Mouse (Mus musculus) embryonic facial prominence, embryonic 13.5 days (tissue): ENCODE data around the gene Slc50a1. TPM values are rescaled to one million over a fixed set of nuclear protein-coding genes. Genes with fewer than 3 reads are reported as not detected.

Experiments
- ATAC-seq: fragments of 200-750 bp; cut with Nextera tagmentation; 2 replicates; pipeline ENCODE4 v1.8.0; 2017; ENCODE audit warnings: low read depth; ENCODE audit not compliant: insufficient number of reproducible peaks, insufficient read depth, low FRiP score, low TSS enrichment
- H3K27ac ChIP-seq: fragments of 300-500 bp; sonication (generic); 2 replicates; pipeline ENCODE4 v1.5.1; 2015; ENCODE audit warnings: moderate library complexity, mild to moderate bottlenecking, inconsistent platforms
- H3K27me3 ChIP-seq: fragments of 300-500 bp; sonication (generic); 2 replicates; pipeline ENCODE4 v1.6.1; 2015; ENCODE audit warnings: mild to moderate bottlenecking, inconsistent platforms
- H3K36me3 ChIP-seq: fragments of 300-500 bp; sonication (generic); 2 replicates; pipeline ENCODE4 v1.6.1; 2015; ENCODE audit warnings: mild to moderate bottlenecking, inconsistent platforms
- H3K4me1 ChIP-seq: fragments of 300-500 bp; sonication (generic); 2 replicates; pipeline ENCODE4 v1.6.1; 2015; ENCODE audit warnings: inconsistent platforms
- H3K4me2 ChIP-seq: fragments of 300-500 bp; sonication (generic); 2 replicates; pipeline ENCODE4 v1.6.1; 2015; ENCODE audit warnings: moderate library complexity, mild to moderate bottlenecking, inconsistent platforms
- H3K4me3 ChIP-seq: fragments of 300-500 bp; sonication (generic); 2 replicates; pipeline ENCODE4 v1.5.1; 2015; ENCODE audit warnings: mild to moderate bottlenecking, inconsistent platforms
- H3K9ac ChIP-seq: fragments of 300-500 bp; sonication (generic); 2 replicates; pipeline ENCODE4 v1.6.1; 2015; ENCODE audit warnings: mild to moderate bottlenecking, inconsistent platforms
- H3K9me3 ChIP-seq: fragments of 300-500 bp; sonication (generic); 2 replicates; pipeline ENCODE4 v1.6.1; 2016; ENCODE audit warnings: inconsistent platforms
- WGBS: fragments of 180-500 bp; shearing (Covaris S2); methylation state at CpG from one replicate; pipeline ENCODE4 v1.1.7; 2015; ENCODE audit warnings: mixed read lengths; 5-methylcytosine and 5-hydroxymethylcytosine counted together
- polyA plus RNA-seq: library from polyadenylated mRNA; unstranded; fragments of >200 nt; fragmentation: Nextera tagmentation; extraction: Ambion mirVana; gene quantifications from 2 replicates; pipeline ENCODE4 v1.2.1, GENCODE M21; 2015

Slc50a1 gene
- polyA plus RNA-seq, 1 experiment from 2014 or later: 67.4 TPM

DNA sequence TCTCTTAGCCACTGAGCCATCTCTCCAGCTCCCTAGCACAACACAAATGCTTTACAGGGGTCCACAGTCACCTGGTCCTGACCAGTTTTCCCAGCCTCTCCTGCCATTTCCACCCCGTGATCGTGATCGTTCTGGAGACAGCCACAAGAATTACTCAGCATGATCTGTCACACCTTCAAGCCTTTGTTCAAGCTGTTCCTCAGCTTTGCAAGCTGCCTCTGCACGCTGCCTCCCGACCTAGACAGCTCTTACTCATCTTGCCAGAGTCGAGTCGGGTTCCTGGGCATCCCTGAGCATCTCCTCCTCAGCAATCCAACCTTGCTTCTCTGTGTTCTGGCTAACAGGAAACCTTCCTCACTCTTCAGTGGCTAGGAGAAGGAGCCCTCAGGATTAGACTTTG, 11.3 kb downstream of the Slc50a1 start, which contains the start of gene Dpm3:
Dpm3 (plus strand) TSS at position 283 of the 400 bp plus-strand sequence.
- Histone ChIP-seq H3K27ac (no peak within 1 kb of the TSS), H3K4me2 (no peak within 1 kb of the TSS), H3K9me3 (no peaks in the 10 kb centered on the region), H3K4me1 (0 out of 2 replicates have a peak, but pooled peaks cover 3% of the 10 kb centered on the region), H3K9ac (no peak within 1 kb of the TSS), H3K36me3 (no peaks in the 10 kb centered on the region), H3K4me3 (no peak within 1 kb of the TSS), H3K27me3 (no peaks in the 10 kb centered on the region)
- WGBS: 57% methylated on average over 7 of the region's 7 CpGs
- no peak for ATAC-seq

DNA sequence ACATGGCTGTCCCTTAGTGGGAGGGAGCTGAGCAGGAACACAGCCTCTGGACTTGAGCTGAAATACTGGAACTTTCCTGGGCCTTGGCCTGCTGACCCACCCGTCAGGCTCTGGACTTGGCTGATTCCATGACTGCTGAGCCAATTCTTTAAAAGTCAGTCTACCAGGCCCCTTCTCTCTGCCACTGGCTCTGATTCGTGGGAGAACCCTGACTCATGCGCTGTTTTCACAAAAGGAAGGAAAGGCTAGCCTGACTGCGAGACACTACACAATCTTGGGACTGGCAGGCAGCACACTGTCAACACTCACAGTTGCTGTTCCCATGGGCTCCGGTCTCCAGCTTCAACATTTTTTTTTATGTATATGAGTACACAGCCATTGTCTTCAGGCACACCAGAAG, 14.2 kb downstream of the Slc50a1 start:
- Histone ChIP-seq H3K36me3 (no peaks in the 10 kb centered on the region), H3K4me3 (no peak overlapping the region), H3K27ac (no peak overlapping the region), H3K27me3 (peaks cover 8% of the 10 kb centered on the region; the same call in 1 of the 2 replicates), H3K9ac (no peak overlapping the region), H3K4me2 (no peak overlapping the region), H3K9me3 (no peaks in the 10 kb centered on the region), H3K4me1 (peaks cover 13% of the 10 kb centered on the region)
- no peak for ATAC-seq
- whole genome bisulfite sequencing: 77% methylated on average over 5 of the region's 5 CpGs

DNA sequence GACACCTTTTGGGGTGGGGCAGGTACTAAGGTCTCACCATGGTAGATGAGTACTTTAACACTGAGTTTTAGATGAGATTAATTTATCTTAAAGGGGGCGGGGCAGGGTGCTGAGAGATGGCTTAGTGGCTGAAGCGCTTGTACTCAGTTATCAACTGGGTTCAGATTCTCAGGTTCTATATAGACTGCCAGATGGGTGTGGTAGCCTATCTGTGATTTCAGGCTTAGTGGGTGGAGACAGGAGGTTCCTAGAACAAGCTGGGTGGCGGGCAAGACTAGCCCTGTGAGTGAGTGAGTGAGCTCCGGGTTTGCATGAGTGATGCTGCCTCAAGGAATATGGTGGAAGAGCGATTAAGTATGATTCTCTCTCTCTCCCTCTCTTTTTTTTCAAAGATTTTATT, 15.4 kb downstream of the Slc50a1 start:
- Histone ChIP-seq H3K9me3 (no peaks in the 10 kb centered on the region), H3K36me3 (no peaks in the 10 kb centered on the region), H3K27ac (no peak overlapping the region), H3K27me3 (peaks cover 8% of the 10 kb centered on the region; the same call in 1 of the 2 replicates), H3K9ac (no peak overlapping the region), H3K4me1 (peaks cover 20% of the 10 kb centered on the region), H3K4me3 (no peak overlapping the region), H3K4me2 (no peak overlapping the region)
- no peak for ATAC-seq
- WGBS: 88% methylated on average over 5 of the region's 5 CpGs

DNA sequence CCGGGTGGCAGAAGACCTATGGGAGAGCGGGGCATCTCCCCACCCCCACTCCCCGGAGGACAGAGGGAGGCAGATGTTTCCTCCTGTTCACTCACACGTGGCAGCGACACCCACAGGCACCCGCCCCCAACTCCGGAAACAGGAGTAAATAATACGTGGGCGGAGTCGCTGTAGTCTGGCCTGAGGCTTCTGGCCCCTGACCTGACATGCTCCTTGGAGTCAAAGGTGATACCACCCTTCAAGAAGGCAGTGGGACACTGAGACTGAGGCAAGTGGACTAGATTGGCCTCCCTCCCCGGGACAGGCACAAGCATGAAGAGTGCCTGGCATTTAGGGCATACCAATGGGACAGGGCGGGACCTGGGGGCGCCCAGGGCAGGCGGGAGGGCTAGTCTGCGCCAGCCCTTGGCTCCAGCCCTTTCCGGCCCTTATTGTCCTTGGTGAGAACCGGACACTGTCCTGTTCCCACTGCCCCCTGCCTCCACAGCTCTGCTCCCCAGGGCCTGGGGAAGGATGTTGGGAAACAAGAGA, 18.9 kb downstream of the Slc50a1 start:
- 2% methylated on average over 17 of the region's 17 CpGs for WGBS
- Histone ChIP-seq H3K27ac (no peak overlapping the region), H3K9me3 (no peaks in the 10 kb centered on the region), H3K4me1 (peaks cover 28% of the 10 kb centered on the region), H3K36me3 (peaks cover 20% of the 10 kb centered on the region), H3K4me3 (no peak overlapping the region), H3K4me2 (peak overlapping the region; percentile 46), H3K27me3 (peaks cover 8% of the 10 kb centered on the region; the same call in 1 of the 2 replicates), H3K9ac (peak overlapping the region; percentile 37; the same call in 1 of the 2 replicates)
- no peak for ATAC-seq

DNA sequence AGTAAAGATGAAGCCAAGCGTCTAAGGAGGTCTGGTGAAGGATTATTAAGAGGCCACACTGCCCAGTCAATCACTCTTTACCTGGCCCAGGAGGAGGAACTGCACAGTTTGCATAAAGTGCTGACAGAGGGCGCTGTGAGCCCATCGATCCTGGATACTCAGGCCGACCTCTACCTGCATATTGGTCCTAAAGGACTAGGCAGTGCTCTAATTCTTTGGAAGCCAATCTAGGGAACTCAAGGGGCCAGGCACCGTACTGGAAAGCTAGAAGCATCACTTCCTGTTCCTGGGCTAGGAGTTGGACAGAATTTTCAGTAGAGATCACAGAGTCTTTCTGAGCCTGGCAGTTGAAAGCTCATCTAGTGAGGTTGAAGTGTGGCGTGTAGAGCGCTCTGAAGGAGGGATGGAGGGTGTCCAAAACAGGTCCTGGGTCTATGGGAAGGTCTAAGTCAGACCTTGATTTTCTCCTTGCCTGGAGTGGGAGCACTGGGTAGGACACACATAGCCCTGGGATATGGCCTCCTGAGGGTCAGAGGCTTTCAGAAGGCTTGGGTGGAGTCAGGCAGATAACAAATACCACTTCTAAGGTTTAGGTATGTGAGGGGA, 19.8 kb downstream of the Slc50a1 start:
- no peaks in the 10 kb centered on the region for H3K9me3 ChIP-seq
- H3K36me3 ChIP-seq: peaks cover 20% of the 10 kb centered on the region
- H3K4me2 ChIP-seq: peak overlapping the region; percentile 46; the same call in 1 of the 2 replicates
- H3K27me3 ChIP-seq: peaks cover 8% of the 10 kb centered on the region; the same call in 1 of the 2 replicates
- no peak for ATAC-seq
- 16% methylated on average over 7 of the region's 7 CpGs for WGBS
- peaks cover 34% of the 10 kb centered on the region for H3K4me1 ChIP-seq
- no peak overlapping the region for H3K27ac ChIP-seq
- no peak overlapping the region for H3K9ac ChIP-seq
- no peak overlapping the region for H3K4me3 ChIP-seq

DNA sequence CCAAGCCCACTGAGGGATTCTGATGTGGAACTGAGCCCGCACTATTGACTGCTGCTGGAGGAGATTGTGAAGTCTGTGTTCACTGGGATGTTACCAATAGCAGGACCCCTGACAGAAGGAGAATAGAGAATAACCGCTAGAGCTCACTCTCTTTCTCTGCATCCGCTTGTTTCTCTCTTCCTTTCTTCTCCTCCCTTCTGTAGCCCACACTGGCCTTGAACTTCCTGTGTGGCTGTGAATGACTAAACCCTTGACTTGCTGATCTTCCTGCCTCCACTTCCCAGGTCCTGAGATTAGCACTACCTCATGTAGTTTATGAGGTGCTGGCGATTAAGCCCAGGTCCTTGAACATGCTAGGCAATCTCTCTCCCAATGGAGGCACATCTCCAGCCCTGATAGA, 22.9 kb downstream of the Slc50a1 start:
- Histone ChIP-seq H3K4me2 (peak overlapping the region; percentile 90), H3K4me3 (peak overlapping the region; percentile 83), H3K9me3 (no peaks in the 10 kb centered on the region), H3K4me1 (peaks cover 59% of the 10 kb centered on the region), H3K9ac (peak overlapping the region; percentile 90), H3K27me3 (peaks cover 10% of the 10 kb centered on the region; the same call in 1 of the 2 replicates), H3K27ac (no peak overlapping the region), H3K36me3 (peaks cover 20% of the 10 kb centered on the region)
- WGBS: 90% methylated on average over 4 of the region's 4 CpGs
- ATAC-seq: no peak

DNA sequence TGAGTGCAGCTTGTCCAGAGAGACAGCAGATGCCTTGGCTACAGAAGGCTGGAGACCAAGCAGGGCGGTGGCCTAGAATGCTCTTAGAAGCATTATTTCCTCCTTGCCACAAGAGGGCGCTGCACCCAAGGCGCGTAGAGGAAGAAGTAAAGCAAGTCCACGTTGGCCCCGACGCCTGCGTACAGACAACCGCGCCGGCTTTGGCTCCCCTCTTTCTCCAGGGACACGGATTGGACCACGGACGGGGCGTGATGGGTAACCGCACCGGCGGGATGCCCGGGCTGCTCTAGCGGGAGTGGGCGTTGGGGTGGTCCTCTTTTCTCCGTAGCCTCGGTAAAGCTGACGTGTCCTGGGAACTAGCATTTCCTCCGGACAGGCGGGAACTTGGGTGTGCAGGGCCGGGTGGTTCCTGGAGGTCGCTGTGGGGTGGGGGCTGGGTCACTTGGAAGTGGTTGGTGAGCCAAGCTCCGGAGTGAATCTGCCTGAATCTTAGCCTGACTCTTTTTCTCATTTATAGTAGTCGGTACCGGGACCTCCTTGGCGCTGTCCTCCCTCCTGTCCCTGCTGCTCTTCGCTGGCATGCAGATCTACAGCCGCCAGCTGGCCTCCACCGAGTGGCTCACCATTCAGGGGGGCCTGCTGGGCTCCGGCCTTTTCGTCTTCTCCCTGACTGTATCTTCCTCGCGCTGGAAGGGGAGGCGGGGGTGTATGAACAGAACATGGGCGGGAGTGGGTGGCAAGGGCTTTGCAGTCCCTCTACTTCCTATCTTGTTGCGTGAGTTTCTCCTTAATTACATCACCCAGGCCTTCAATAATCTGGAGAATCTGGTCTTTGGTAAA, 23.9 kb downstream of the Slc50a1 start, which contains the start of gene Trim46:
Trim46 (minus strand) TSS at position 49 of the 840 bp plus-strand sequence.
- peak within 1 kb of the TSS; percentile 79 for H3K27ac ChIP-seq
- peaks cover 28% of the 10 kb centered on the region for H3K36me3 ChIP-seq
- H3K9ac ChIP-seq: peak within 1 kb of the TSS; percentile 90
- H3K4me2 ChIP-seq: peak within 1 kb of the TSS; percentile 90
- peaks cover 52% of the 10 kb centered on the region for H3K4me1 ChIP-seq
- H3K27me3 ChIP-seq: 0 out of 2 replicates have a peak, but pooled peaks cover 4% of the 10 kb centered on the region
- under 1% methylated on average over 42 of the region's 42 CpGs for WGBS
- peak within 1 kb of the TSS; percentile 83 for H3K4me3 ChIP-seq
- H3K9me3 ChIP-seq: no peaks in the 10 kb centered on the region
- peak; percentile 57 for ATAC-seq

DNA sequence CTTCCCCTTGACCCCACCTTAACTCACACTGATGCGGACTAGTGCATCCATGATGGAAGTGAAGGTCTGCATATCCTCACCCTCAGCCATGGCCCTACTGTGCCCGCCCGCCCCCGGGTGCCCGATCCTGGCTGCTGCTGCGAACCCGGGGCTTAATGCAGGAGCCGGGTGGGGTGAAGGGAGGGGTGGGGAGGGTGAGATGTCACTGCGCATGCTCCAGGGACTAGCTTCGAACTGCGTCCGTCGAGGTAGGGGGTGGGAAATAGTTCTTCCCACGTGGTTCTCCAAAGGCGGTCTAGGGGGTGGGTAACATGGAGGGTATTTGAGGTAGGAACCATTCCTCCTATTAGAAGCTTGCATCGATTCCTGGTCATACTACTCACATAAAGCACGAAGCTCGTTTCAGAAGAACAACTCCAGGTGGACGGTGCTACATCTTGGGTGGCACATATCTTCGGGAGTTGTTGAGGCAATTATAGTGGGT, 24.6 kb downstream of the Slc50a1 start, which contains the start of gene Krtcap2:
Krtcap2 (plus strand) TSS at position 279 of the 484 bp plus-strand sequence.
- 3% methylated on average over 20 of the region's 20 CpGs for WGBS
- ATAC-seq: peak; percentile 8; the same call in 1 of the 2 replicates
- H3K27ac ChIP-seq: peak within 1 kb of the TSS; percentile 79

DNA sequence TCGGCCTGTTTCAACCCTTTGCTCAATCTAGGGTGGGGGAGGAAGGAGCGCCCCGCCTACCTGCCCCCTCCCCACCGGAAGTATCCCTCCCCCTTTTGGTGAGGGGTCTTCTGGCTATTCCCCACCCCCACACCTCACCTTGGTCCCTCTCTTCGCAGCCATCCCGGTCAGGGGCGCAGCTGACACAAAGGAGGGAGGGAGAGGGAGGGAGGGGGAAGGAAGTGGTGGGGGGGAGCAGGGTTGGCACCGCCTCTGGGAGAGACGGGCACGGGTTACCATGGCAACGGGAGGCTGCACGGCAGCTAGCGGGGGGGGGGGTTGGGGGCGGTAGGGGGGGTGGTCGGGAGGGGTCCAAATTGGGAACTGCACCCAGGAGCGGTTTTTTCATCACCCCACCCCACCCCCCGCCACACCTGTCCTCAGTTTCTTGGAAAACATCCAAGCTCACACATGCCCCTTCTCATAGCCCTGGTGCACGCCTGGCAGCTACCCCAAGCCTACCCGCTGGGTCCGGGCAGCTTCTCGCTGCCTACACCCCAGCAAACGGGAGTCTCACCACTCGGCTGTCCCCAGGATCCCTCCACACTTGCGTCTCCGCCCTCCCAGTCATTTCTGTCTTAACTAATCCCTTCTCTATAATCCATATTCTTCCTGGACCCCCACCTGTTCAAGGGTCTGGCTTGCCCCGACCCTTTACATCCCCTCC, 25.2 kb downstream of the Slc50a1 start:
- Histone ChIP-seq H3K27ac (peak overlapping the region; percentile 79), H3K4me1 (peaks cover 42% of the 10 kb centered on the region), H3K4me3 (peak overlapping the region; percentile 83)

More for the DNA sequence above, 24.6 kb downstream of the Slc50a1 start, which contains the start of gene Krtcap2:
- peaks cover 34% of the 10 kb centered on the region for H3K36me3 ChIP-seq
- peak within 1 kb of the TSS; percentile 90 for H3K4me2 ChIP-seq
- no peaks in the 10 kb centered on the region for H3K9me3 ChIP-seq
- H3K9ac ChIP-seq: peak within 1 kb of the TSS; percentile 90
- peak within 1 kb of the TSS; percentile 83 for H3K4me3 ChIP-seq
- H3K27me3 ChIP-seq: 0 out of 2 replicates have a peak, but pooled peaks cover 4% of the 10 kb centered on the region
- peaks cover 45% of the 10 kb centered on the region for H3K4me1 ChIP-seq

DNA sequence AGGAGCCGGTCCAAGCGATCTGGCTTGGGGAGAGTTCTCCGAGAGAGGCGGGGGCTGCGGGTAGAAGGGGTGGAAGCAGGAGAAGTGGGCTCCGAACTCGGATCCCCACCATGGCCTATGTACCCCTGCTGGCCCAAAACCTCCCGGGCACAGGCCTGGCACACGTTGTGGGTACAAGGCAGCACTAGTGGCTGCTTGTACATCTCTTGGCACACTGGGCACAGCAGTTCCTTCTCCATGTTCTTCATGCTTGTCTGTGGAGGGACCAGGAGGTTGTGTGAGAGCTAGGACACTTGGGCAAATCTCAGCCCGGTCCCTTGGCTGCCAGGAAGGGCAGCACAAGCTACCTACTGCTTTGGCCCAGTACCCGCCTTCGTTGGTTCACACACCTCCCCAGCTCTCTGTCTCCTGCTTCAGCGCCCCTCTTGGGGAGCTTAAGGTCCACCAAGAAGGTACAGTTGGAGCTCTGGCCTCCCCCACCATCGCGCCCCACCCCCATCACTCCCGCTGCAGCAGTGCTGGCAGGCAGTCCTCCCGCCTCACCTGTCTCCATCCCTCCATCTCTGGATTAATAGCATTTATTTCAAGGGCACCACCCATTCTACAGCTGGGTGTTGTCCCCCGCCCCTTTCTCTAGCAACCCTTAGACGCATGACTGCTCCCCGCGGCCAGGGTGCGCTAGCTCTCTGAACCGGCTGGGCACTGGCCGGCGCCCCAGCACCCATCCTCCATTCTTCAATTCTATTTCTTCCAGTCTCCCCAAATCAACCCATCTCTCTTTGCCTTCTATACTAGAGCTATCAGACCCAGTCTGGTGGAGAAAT, 26.0 kb downstream of the Slc50a1 start:
- Histone ChIP-seq H3K36me3 (peaks cover 37% of the 10 kb centered on the region), H3K27ac (peak overlapping the region; percentile 60), H3K4me3 (peak overlapping the region; percentile 83), H3K9ac (peak overlapping the region; percentile 69), H3K4me1 (peaks cover 42% of the 10 kb centered on the region), H3K27me3 (0 out of 2 replicates have a peak, but pooled peaks cover 4% of the 10 kb centered on the region), H3K4me2 (peak overlapping the region; percentile 90), H3K9me3 (no peaks in the 10 kb centered on the region)
- ATAC-seq: no peak
- 11% methylated on average over 25 of the region's 25 CpGs for WGBS

More for the DNA sequence above, 25.2 kb downstream of the Slc50a1 start:
- 1% methylated on average over 20 of the region's 26 CpGs for WGBS
- Histone ChIP-seq H3K4me2 (peak overlapping the region; percentile 90), H3K9me3 (no peaks in the 10 kb centered on the region), H3K9ac (peak overlapping the region; percentile 69), H3K27me3 (0 out of 2 replicates have a peak, but pooled peaks cover 4% of the 10 kb centered on the region), H3K36me3 (peaks cover 38% of the 10 kb centered on the region)
- 0 out of 2 replicates have a peak, but pooled peaks have one; percentile 18 for ATAC-seq
